Mouse (Mus musculus) liver, embryonic 13.5 days (tissue): Measurements from ENCODE around the gene Rbbp6. TPM values are rescaled to one million over a fixed set of nuclear protein-coding genes. Genes with fewer than 3 reads are reported as not detected.

Source experiments
- ATAC-seq: fragments of 200-750 bp; cut with Nextera tagmentation; 2 replicates; pipeline ENCODE4 v1.8.0; 2017; ENCODE audit warnings: low read depth, mild to moderate bottlenecking, moderate number of reproducible peaks, moderate library complexity
- DNase-seq: peaks from one replicate; pipeline ENCODE4 v3.0.0; 2022
- H3K27ac ChIP-seq: fragments of 300-500 bp; sonication (generic); 2 replicates; pipeline ENCODE4 v1.5.1; 2015; ENCODE audit warnings: moderate library complexity, mild to moderate bottlenecking, inconsistent platforms
- H3K27me3 ChIP-seq: fragments of 300-500 bp; sonication (generic); 2 replicates; pipeline ENCODE4 v1.6.1; 2015; ENCODE audit warnings: mild to moderate bottlenecking, inconsistent platforms
- H3K36me3 ChIP-seq: fragments of 300-500 bp; sonication (generic); 2 replicates; pipeline ENCODE4 v1.6.1; 2015; ENCODE audit warnings: mild to moderate bottlenecking, inconsistent platforms
- H3K4me1 ChIP-seq: fragments of 300-500 bp; sonication (generic); replicated peaks from 2 replicates; pipeline ENCODE4 v1.6.1; 2015; ENCODE audit warnings: inconsistent platforms
- H3K4me2 ChIP-seq: fragments of 300-500 bp; sonication (generic); 2 replicates; pipeline ENCODE4 v1.6.1; 2015; ENCODE audit warnings: inconsistent platforms, mild to moderate bottlenecking, moderate library complexity
- H3K4me3 ChIP-seq: fragments of 300-500 bp; sonication (generic); replicated peaks from 2 replicates; pipeline ENCODE4 v1.5.1; 2015; ENCODE audit warnings: mild to moderate bottlenecking, inconsistent platforms
- H3K9ac ChIP-seq: fragments of 300-500 bp; sonication (generic); 2 replicates; pipeline ENCODE4 v1.6.1; 2015; ENCODE audit warnings: mild to moderate bottlenecking, inconsistent platforms
- H3K9me3 ChIP-seq: fragments of 300-500 bp; sonication (generic); replicated peaks from 2 replicates; pipeline ENCODE4 v1.6.1; 2016; ENCODE audit warnings: inconsistent platforms
- WGBS: fragments of 180-500 bp; shearing (Covaris S2); methylation state at CpG from one replicate; pipeline ENCODE4 v1.1.7; 2015; ENCODE audit not compliant: insufficient replicate concordance; 5-methylcytosine and 5-hydroxymethylcytosine counted together
- polyA plus RNA-seq: library from polyadenylated mRNA; unstranded; fragments of >200 nt; fragmentation: Nextera tagmentation; extraction: Ambion mirVana; gene quantifications from 2 replicates; pipeline ENCODE4 v1.2.1, GENCODE M21; 2015

Gene Rbbp6
- polyA plus RNA-seq = 11.3 and 12.9 TPM in 2 replicates

DNA sequence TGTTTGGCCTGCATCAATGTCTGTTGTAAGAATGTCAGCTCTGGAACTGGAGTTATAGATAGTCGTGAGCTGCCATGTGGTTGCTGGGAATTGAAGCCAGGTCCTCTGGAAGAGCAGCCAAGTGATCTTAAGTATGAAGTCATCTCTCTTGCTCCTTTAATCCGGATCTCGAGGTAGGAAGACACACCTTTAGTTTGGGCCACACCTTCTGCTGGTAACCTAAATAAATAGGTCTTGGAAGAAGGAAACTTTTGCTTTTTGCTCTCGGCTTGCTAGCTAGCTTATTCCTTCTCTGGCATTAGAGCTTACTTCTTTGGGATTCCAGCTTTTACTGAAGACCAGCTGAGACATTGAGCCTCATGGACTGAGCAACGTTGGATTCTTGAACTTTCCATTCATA is at the start of gene Rbbp6:
TSS of gene Rbbp6 (plus strand) at position 301 of the 400 bp plus-strand sequence.
- Histone ChIP-seq H3K9ac (no peak within 1 kb of the TSS), H3K4me2 (no peak within 1 kb of the TSS), H3K4me3 (no peak within 1 kb of the TSS), H3K36me3 (no peaks in the 10 kb centered on the region), H3K27me3 (no peaks in the 10 kb centered on the region), H3K4me1 (peaks cover 8% of the 10 kb centered on the region), H3K9me3 (no peaks in the 10 kb centered on the region), H3K27ac (no peak within 1 kb of the TSS)
- ATAC-seq = no peak
- WGBS = 65% methylated on average over 5 of the region's 5 CpGs
- no peak for DNase-seq

DNA sequence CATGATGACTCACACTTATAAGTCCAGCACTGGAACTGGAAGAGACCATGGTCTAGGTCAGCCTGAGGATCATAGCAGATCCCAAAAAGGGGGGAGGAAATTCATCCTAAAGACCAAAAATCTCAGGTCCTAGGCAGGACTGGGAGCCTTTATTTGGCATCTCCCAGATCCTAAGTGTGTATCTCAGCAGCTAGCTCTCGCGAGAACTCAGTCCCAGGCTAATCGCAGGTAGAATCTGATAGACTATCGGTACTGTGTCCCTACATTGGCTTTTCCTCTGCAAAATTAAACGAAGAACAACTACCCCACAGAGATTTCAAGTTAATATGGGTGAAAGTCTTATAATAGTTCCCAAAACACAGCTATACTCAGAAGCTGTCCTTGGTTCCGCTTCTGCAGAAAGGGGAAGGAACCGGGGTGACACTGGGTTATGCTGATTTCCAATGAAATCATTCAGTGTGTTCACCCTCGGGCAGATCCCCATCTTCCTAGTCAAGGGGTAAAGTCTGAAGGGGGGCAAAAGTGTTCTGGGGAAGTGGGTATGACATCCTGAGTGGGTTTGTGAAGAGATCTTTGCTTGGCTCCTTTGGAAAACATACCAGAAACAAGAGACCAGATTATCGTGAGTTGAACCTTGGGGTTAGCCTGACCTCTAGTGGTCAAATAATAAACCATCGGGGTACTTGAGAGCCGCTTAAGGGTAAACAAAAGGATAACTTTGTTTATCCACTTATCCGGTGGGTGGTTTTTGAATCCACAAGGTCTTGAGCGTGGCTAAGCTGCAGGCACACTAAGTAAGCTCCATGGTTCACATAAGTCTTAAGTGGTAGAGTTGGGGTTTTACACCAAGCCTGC is 45.5 kb upstream of the Rbbp6 start:
- Histone ChIP-seq H3K27me3 (no peaks in the 10 kb centered on the region), H3K4me2 (no peak overlapping the region), H3K27ac (no peak overlapping the region), H3K36me3 (no peaks in the 10 kb centered on the region), H3K4me3 (no peak overlapping the region), H3K4me1 (no peaks in the 10 kb centered on the region), H3K9ac (no peak overlapping the region), H3K9me3 (no peaks in the 10 kb centered on the region)
- ATAC-seq = no peak
- WGBS = 26% methylated on average over 13 of the region's 13 CpGs
- DNase-seq = no peak

DNA sequence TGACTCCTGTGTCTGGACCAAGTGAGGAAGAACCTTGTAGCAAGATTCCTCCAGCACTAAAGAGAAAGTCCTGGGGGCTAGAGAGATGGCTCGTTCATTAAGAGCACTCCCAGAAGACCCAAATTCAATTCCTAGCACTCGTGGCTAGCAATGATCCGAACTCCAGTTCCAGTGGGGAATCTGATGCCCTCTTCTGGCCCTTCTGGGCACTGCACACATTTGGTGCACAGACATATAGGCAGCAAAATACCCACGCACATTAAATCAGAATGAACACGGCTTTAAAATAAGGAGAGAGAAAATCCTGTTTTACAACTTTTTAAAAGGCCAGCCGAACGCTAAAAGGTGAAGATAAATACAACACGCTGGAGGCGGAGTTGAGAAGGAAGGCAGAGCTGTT is 43.9 kb upstream of the Rbbp6 start:
- H3K9ac ChIP-seq = no peak overlapping the region
- no peaks in the 10 kb centered on the region for H3K9me3 ChIP-seq
- ATAC-seq (no peak), DNase-seq (no peak)
- H3K4me1 ChIP-seq = no peaks in the 10 kb centered on the region
- H3K27me3 ChIP-seq = no peaks in the 10 kb centered on the region
- no peaks in the 10 kb centered on the region for H3K36me3 ChIP-seq
- no peak overlapping the region for H3K27ac ChIP-seq
- H3K4me2 ChIP-seq = no peak overlapping the region
- H3K4me3 ChIP-seq = no peak overlapping the region
- 67% methylated on average over 9 of the region's 9 CpGs for WGBS

DNA sequence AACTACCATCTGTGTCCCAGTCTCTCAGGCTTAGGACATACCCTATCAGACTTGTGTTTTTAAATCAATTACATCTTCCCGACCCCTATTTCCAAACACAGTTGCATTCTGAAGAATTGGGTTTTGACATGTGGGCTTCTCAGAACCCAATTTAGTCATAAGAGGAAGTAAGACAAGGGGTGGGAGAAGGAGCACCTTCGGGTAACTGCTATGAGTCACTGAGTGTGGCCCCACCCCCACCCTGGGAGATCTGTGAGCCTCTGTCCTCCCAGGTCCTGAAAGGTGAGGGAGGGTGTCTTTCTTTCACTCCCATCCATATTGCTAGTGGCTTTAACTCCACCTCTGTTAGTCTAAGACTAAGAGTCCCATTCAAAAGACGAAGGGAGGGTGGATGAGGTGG is 41.2 kb upstream of the Rbbp6 start:
- Histone ChIP-seq H3K9me3 (no peaks in the 10 kb centered on the region), H3K27me3 (no peaks in the 10 kb centered on the region), H3K4me1 (no peaks in the 10 kb centered on the region), H3K36me3 (no peaks in the 10 kb centered on the region), H3K9ac (no peak overlapping the region), H3K27ac (no peak overlapping the region), H3K4me2 (no peak overlapping the region), H3K4me3 (no peak overlapping the region)
- ATAC-seq (no peak), DNase-seq (no peak)
- 42% methylated on average over 3 of the region's 3 CpGs for WGBS

DNA sequence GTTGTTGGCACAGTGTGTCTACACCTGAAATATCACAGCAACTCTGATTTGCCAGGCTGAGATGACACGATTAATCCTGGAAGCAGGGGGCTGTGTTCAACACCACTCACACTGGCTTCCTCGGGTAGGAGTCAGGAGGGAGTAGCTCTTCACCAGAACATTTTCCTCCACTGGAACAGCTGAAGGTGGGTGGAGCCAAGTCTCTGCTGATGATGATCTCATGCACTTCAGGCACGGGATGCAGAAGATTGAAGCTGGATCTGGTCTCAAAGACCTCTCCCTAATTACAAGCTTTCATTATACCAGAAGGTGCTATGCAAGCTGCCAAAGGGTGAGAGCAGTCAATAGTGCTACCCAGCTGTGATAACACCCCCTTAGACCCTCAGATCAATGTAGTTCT is 35.0 kb upstream of the Rbbp6 start:
- Histone ChIP-seq H3K27ac (no peak overlapping the region), H3K9me3 (no peaks in the 10 kb centered on the region), H3K4me1 (no peaks in the 10 kb centered on the region), H3K4me3 (no peak overlapping the region), H3K4me2 (no peak overlapping the region), H3K27me3 (no peaks in the 10 kb centered on the region), H3K36me3 (no peaks in the 10 kb centered on the region), H3K9ac (no peak overlapping the region)
- 23% methylated on average over 3 of the region's 3 CpGs for WGBS
- ATAC-seq (no peak), DNase-seq (no peak)

DNA sequence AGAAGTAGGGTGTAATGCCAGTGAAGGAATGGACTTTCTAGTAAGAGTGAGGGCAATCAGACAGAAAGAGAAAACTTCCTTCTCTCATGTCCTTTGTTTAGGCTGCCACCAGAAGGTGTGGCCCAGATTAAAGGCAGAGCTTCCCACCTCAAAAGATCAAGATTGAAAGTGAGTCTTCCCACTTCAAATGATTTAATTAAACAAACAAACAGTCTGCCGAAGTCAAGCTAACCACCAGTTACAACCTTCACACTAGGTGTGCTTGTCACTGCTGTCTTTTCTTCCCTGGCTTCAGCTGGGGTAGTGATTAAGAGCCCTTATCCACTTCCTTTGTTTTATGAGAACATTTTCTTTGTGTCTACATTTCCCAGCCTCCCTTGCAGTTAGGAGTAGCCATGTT is 33.3 kb upstream of the Rbbp6 start:
- no peaks in the 10 kb centered on the region for H3K9me3 ChIP-seq
- H3K27me3 ChIP-seq = no peaks in the 10 kb centered on the region
- H3K27ac ChIP-seq = no peak overlapping the region
- ATAC-seq (no peak), DNase-seq (no peak)
- H3K4me2 ChIP-seq = no peak overlapping the region
- no peaks in the 10 kb centered on the region for H3K4me1 ChIP-seq
- no peak overlapping the region for H3K4me3 ChIP-seq
- 33% methylated on average over 1 of the region's 1 CpGs for WGBS
- H3K9ac ChIP-seq = no peak overlapping the region
- no peaks in the 10 kb centered on the region for H3K36me3 ChIP-seq

DNA sequence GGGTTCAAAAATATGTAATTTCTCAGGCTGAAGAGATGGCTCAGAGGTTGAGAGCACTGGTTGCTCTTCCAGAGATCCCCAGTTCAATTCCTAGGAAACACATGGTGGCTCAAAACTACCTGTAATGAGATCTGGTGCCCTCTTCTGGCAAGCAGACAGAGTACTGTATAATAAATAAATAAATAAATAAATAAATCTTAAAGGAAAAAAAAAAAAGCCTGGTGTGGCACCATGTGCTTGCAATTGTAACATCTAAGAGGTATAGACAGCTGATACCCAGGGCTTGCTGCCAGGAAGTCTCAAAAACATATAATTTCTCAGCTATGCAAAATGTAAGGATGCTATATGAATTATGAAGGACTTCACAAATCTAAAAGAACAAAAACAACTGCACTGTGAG is 28.9 kb upstream of the Rbbp6 start:
- H3K4me3 ChIP-seq = no peak overlapping the region
- H3K4me2 ChIP-seq = no peak overlapping the region
- H3K4me1 ChIP-seq = no peaks in the 10 kb centered on the region
- H3K36me3 ChIP-seq = no peaks in the 10 kb centered on the region
- no peak for DNase-seq
- no peak for ATAC-seq
- no peak overlapping the region for H3K27ac ChIP-seq
- H3K27me3 ChIP-seq = no peaks in the 10 kb centered on the region
- no peak overlapping the region for H3K9ac ChIP-seq
- H3K9me3 ChIP-seq = no peaks in the 10 kb centered on the region

DNA sequence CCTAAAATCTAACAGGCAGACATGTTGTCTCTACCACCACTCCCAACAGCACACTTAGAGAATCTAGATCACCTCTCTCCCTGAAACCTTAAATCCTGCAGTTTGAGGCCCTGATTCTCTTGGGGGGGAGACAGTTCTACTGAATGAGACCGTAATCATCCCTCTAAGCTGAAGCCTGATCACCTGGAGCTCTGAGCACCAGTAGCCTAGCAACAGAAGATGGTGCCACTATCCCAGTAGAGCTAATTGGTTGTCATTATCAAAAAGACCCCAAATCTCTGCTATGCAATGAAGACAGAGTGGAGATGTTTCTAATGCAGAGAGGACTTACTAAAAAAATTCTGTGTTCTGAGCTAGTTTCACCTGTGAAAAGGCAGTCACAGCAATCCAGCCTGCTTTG is 27.3 kb upstream of the Rbbp6 start:
- H3K4me3 ChIP-seq = no peak overlapping the region
- H3K4me1 ChIP-seq = no peaks in the 10 kb centered on the region
- 74% methylated on average over 1 of the region's 1 CpGs for WGBS
- H3K4me2 ChIP-seq = no peak overlapping the region
- no peaks in the 10 kb centered on the region for H3K36me3 ChIP-seq
- H3K27me3 ChIP-seq = no peaks in the 10 kb centered on the region
- no peak overlapping the region for H3K9ac ChIP-seq
- no peak for DNase-seq
- H3K27ac ChIP-seq = no peak overlapping the region
- H3K9me3 ChIP-seq = no peaks in the 10 kb centered on the region
- ATAC-seq = no peak

DNA sequence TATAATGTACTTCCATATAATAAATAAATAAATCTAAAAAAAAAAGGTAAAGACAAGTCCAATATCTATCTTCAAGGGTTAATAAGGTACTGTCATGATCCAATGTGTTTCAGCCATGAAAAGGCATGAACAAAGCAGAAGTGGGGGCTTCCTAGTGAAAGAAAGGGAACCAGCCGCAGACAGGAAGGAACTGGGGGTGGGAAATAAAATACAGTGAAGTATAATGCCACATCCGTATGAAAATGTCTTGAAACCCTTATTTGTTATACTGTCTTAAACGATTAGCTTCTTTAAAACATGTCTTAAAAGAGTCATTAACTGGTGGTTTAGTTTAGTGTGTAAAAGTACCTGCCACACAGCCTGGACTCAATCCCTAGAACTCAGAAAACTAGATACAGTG is 26.3 kb upstream of the Rbbp6 start:
- Histone ChIP-seq H3K36me3 (no peaks in the 10 kb centered on the region), H3K4me2 (no peak overlapping the region), H3K4me1 (no peaks in the 10 kb centered on the region), H3K27me3 (no peaks in the 10 kb centered on the region), H3K9me3 (no peaks in the 10 kb centered on the region), H3K4me3 (no peak overlapping the region), H3K27ac (no peak overlapping the region), H3K9ac (no peak overlapping the region)
- 25% methylated on average over 3 of the region's 3 CpGs for WGBS
- DNase-seq (no peak), ATAC-seq (no peak)

DNA sequence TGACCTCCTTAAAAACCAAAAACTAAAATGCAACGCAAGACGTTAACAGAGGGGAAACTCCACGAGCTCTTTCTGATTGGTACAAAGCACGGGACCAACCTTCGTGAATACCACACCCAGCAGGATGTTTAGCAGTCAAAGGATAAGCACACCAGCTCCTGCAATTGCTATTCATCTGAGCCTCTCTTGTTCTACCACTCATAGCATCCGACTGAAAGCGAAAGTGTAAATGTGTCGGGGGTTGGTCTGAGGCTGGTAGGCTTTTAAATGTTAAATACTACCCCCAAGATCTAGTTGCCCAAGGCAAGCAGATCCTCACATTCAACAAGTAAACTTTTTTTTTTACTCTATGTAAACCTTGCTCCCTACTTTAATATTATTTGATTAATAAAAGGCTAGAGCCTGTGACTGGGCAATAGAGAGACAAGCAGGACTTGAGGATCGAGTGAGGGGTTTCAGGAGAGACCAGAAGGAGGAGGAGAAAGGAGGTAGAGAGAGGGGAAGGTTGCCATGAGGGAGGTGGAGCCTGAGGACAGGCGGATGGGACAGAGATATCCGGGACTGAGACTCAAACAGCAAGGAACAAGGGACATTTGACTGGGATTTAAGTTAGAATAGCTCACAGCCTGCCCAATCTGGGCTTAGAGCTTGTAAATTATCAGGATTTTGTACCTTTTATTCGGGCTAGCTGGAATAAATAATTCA is 25.0 kb upstream of the Rbbp6 start:
- Histone ChIP-seq H3K27me3 (no peaks in the 10 kb centered on the region), H3K27ac (no peak overlapping the region), H3K4me1 (no peaks in the 10 kb centered on the region), H3K4me3 (peak overlapping the region; percentile 3), H3K9ac (no peak overlapping the region), H3K9me3 (no peaks in the 10 kb centered on the region), H3K4me2 (peak overlapping the region; percentile 37), H3K36me3 (no peaks in the 10 kb centered on the region)
- DNase-seq (no peak), ATAC-seq (no peak)
- WGBS = 7% methylated on average over 12 of the region's 12 CpGs

DNA sequence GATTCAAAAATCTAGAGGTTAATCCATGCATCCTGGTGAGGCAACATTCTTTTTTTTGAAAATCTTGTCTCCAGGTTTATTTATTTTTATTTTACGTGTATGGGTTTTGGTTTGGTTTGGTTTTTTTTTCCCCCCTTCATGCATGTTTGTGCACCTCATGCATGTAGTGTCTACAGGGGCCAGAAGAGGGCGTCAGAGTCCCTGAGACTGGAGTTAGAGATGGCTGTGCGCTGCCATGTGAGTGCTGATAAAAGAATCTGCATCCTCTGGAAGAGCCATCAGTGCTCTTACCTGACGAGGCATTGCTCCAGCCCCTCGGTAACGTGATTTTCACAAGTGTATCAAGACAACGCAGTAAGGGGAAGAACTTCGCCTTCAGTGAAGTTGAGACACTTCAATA is 23.4 kb upstream of the Rbbp6 start:
- WGBS = 77% methylated on average over 8 of the region's 8 CpGs

DNA sequence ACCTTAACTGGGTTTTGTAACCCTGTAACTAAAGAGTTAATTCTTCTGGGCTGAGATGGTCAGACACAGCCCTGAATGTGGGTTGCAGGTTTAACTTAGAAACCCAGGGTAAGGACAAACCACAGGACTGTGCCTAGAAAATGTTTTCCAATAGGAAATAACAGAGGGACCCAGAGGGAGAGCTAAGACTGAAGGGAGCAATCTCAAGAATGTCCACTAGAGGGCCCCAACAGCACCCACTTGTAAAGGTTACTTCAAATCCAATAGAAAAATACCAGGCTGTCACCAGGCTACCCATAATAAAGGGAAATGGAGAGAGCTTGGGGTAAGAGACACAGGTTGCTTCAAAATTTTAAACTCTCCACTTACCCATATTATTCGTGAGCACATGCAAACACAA is 20.3 kb upstream of the Rbbp6 start:
- H3K27ac ChIP-seq = no peak overlapping the region
- ATAC-seq = peak; percentile 23; the same call in 1 of the 2 replicates
- no peak overlapping the region for H3K4me3 ChIP-seq
- H3K27me3 ChIP-seq = no peaks in the 10 kb centered on the region
- H3K9ac ChIP-seq = no peak overlapping the region
- H3K4me1 ChIP-seq = no peaks in the 10 kb centered on the region
- H3K9me3 ChIP-seq = no peaks in the 10 kb centered on the region
- DNase-seq = peak; percentile 28
- 0% methylated on average over 1 of the region's 1 CpGs for WGBS
- no peak overlapping the region for H3K4me2 ChIP-seq
- H3K36me3 ChIP-seq = no peaks in the 10 kb centered on the region

More for the DNA sequence above, 23.4 kb upstream of the Rbbp6 start:
- H3K4me2 ChIP-seq = no peak overlapping the region
- DNase-seq (no peak), ATAC-seq (no peak)
- H3K9ac ChIP-seq = no peak overlapping the region
- H3K27me3 ChIP-seq = no peaks in the 10 kb centered on the region
- H3K27ac ChIP-seq = no peak overlapping the region
- H3K4me1 ChIP-seq = no peaks in the 10 kb centered on the region
- H3K36me3 ChIP-seq = no peaks in the 10 kb centered on the region
- H3K4me3 ChIP-seq = no peak overlapping the region
- H3K9me3 ChIP-seq = no peaks in the 10 kb centered on the region
